Mouse (Mus musculus): ENCODE results near the gene Rpusd3. TPM values are rescaled to one million over a fixed set of nuclear protein-coding genes. Genes with fewer than 3 reads are reported as not detected.

Gene Rpusd3
- 8.7 TPM for polyA plus RNA-seq (2014; fragmentation: Illumina TruSeq; extraction: RNeasy Lipid Tissue Mini Kit (QIAGEN cat#74804); ENCODE audit: low read depth, low replicate concordance)

DNA sequence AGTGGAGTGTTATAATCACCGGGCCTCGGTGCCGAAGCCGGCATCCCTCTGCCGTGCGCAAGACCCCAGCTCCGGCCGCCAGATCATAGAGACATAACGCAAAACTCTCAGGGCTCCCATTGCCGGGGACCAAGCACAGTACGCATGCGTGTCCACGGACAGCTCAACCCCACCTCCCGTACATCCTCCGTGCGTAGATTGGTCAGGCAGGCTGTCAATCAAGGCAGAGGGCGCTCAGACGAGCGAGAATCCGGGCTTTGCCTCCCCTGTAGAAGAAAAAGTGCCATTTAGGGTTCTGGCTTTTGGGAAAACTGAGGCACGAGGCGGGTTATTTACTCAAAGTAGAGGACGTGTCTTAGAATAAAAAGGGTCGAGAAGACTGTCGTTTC, at the start of gene Rpusd3:
Gene Rpusd3 (minus strand): TSS at position 142 of the 389 bp plus-strand sequence.

GRCm38 (mm10) chr6:113457952-113458534, 38.9 kb upstream of the Rpusd3 start, which contains the start of gene Il17re:
TSS of gene Il17re (plus strand) at chr6:113458484.

DNA sequence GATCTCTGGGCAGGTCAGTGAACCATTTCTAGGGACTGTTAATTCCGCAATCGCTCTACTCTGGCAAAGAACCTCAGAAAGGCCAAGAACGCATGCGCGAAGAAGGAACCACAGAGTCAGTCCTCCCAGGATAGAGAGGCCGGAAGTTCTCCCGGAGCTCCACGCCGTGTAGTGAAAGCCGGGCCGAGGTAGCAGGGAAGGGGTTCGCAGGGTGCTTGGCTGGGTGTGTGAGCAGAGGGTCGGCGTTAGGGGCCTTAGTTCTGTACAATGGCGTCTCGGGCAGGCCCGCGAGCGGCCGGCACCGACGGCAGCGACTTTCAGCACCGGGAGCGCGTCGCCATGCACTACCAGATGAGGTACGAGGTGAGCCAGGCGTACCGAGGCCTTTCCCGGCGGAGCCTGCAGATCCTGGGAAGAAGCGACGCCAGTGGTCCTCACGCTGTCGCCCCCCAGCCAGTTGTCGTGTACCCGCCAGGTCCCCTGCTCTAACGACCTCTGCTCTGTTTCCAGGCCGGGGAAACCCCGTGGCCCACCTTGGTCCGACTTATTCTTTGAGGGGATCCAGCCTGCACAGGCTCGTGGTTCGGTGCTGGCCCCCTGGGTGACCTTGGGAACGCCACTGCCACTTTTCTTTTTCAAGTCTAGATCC, 23.4 kb upstream of the Rpusd3 start, which contains the start of gene Jagn1:
Gene Jagn1 (plus strand): TSS at position 128 of the 649 bp plus-strand sequence.

GRCm38 (mm10) chr6:113435664-113436205, 16.6 kb upstream of the Rpusd3 start, which contains the start of gene Cidec:
TSS of gene Cidec (minus strand) at chr6:113435760.

GRCm38 (mm10) chr6:113388960-113389359, 30.2 kb downstream of the Rpusd3 start, which contains the start of gene Ttll3:
TSS of gene Ttll3 (plus strand) at chr6:113389260.

GRCm38 (mm10) chr6:113377496-113378385, 41.4 kb downstream of the Rpusd3 start, which contains the start of the genes Tada3 and Arpc4:
TSS of gene Tada3 (minus strand) at chr6:113377883.
TSS of gene Arpc4 (plus strand) at chr6:113378115.

Other genes starting within 250 kb of the Rpusd3 start
- gene Lhfpl4, start 224.0 kb downstream of the Rpusd3 start, polyA plus RNA-seq (2014; fragmentation: Illumina TruSeq; extraction: RNeasy Lipid Tissue Mini Kit (QIAGEN cat#74804); ENCODE audit: low read depth, low replicate concordance), result 0.34 TPM
- gene Mtmr14, start 181.5 kb downstream of the Rpusd3 start, polyA plus RNA-seq (2014; fragmentation: Illumina TruSeq; extraction: RNeasy Lipid Tissue Mini Kit (QIAGEN cat#74804); ENCODE audit: low read depth, low replicate concordance), result 16.7 TPM
- not detected for gene Cpne9, start 137.0 kb downstream of the Rpusd3 start, polyA plus RNA-seq (2014; fragmentation: Illumina TruSeq; extraction: RNeasy Lipid Tissue Mini Kit (QIAGEN cat#74804); ENCODE audit: low read depth, low replicate concordance)
- 11.4 TPM for gene Brpf1, start 112.2 kb downstream of the Rpusd3 start, polyA plus RNA-seq (2014; fragmentation: Illumina TruSeq; extraction: RNeasy Lipid Tissue Mini Kit (QIAGEN cat#74804); ENCODE audit: low read depth, low replicate concordance)
- 6.3 TPM for gene Ogg1, start 92.4 kb downstream of the Rpusd3 start, polyA plus RNA-seq (2014; fragmentation: Illumina TruSeq; extraction: RNeasy Lipid Tissue Mini Kit (QIAGEN cat#74804); ENCODE audit: low read depth, low replicate concordance)
- 81.4 TPM for gene Camk1, start 75.4 kb downstream of the Rpusd3 start, polyA plus RNA-seq (2014; fragmentation: Illumina TruSeq; extraction: RNeasy Lipid Tissue Mini Kit (QIAGEN cat#74804); ENCODE audit: low read depth, low replicate concordance)
- 20.5 TPM for gene Tada3, start 41.5 kb downstream of the Rpusd3 start, polyA plus RNA-seq (2014; fragmentation: Illumina TruSeq; extraction: RNeasy Lipid Tissue Mini Kit (QIAGEN cat#74804); ENCODE audit: low read depth, low replicate concordance)
- 57.4 TPM for gene Arpc4, start 41.2 kb downstream of the Rpusd3 start, polyA plus RNA-seq (2014; fragmentation: Illumina TruSeq; extraction: RNeasy Lipid Tissue Mini Kit (QIAGEN cat#74804); ENCODE audit: low read depth, low replicate concordance)
- gene Ttll3, start 30.1 kb downstream of the Rpusd3 start, polyA plus RNA-seq (2014; fragmentation: Illumina TruSeq; extraction: RNeasy Lipid Tissue Mini Kit (QIAGEN cat#74804); ENCODE audit: low read depth, low replicate concordance), result 2.0 TPM
- gene Cidec, start 16.4 kb upstream of the Rpusd3 start, polyA plus RNA-seq (2014; fragmentation: Illumina TruSeq; extraction: RNeasy Lipid Tissue Mini Kit (QIAGEN cat#74804); ENCODE audit: low read depth, low replicate concordance), result 18.2 TPM
- gene Jagn1, start 23.2 kb upstream of the Rpusd3 start, polyA plus RNA-seq (2014; fragmentation: Illumina TruSeq; extraction: RNeasy Lipid Tissue Mini Kit (QIAGEN cat#74804); ENCODE audit: low read depth, low replicate concordance), result 31.3 TPM
- 1.0 TPM for gene Il17re, start 39.1 kb upstream of the Rpusd3 start, polyA plus RNA-seq (2014; fragmentation: Illumina TruSeq; extraction: RNeasy Lipid Tissue Mini Kit (QIAGEN cat#74804); ENCODE audit: low read depth, low replicate concordance)
- gene Il17rc, start 52.1 kb upstream of the Rpusd3 start, polyA plus RNA-seq (2014; fragmentation: Illumina TruSeq; extraction: RNeasy Lipid Tissue Mini Kit (QIAGEN cat#74804); ENCODE audit: low read depth, low replicate concordance), result 9.2 TPM
- gene Creld1, start 64.0 kb upstream of the Rpusd3 start, polyA plus RNA-seq (2014; fragmentation: Illumina TruSeq; extraction: RNeasy Lipid Tissue Mini Kit (QIAGEN cat#74804); ENCODE audit: low read depth, low replicate concordance), result 37.7 TPM
- gene Prrt3, start 82.6 kb upstream of the Rpusd3 start, polyA plus RNA-seq (2014; fragmentation: Illumina TruSeq; extraction: RNeasy Lipid Tissue Mini Kit (QIAGEN cat#74804); ENCODE audit: low read depth, low replicate concordance), result not detected
- 70.3 TPM for gene Emc3, start 112.3 kb upstream of the Rpusd3 start, polyA plus RNA-seq (2014; fragmentation: Illumina TruSeq; extraction: RNeasy Lipid Tissue Mini Kit (QIAGEN cat#74804); ENCODE audit: low read depth, low replicate concordance)
- 0.08 TPM for gene Fancd2, start 112.3 kb upstream of the Rpusd3 start, polyA plus RNA-seq (2014; fragmentation: Illumina TruSeq; extraction: RNeasy Lipid Tissue Mini Kit (QIAGEN cat#74804); ENCODE audit: low read depth, low replicate concordance)
- not detected for gene Fancd2os, start 181.4 kb upstream of the Rpusd3 start, polyA plus RNA-seq (2014; fragmentation: Illumina TruSeq; extraction: RNeasy Lipid Tissue Mini Kit (QIAGEN cat#74804); ENCODE audit: low read depth, low replicate concordance)
- 102 TPM for gene Brk1, start 185.4 kb upstream of the Rpusd3 start, polyA plus RNA-seq (2014; fragmentation: Illumina TruSeq; extraction: RNeasy Lipid Tissue Mini Kit (QIAGEN cat#74804); ENCODE audit: low read depth, low replicate concordance)
- 9.6 TPM for gene Vhl, start 204.6 kb upstream of the Rpusd3 start, polyA plus RNA-seq (2014; fragmentation: Illumina TruSeq; extraction: RNeasy Lipid Tissue Mini Kit (QIAGEN cat#74804); ENCODE audit: low read depth, low replicate concordance)
- 9.3 TPM for gene Irak2, start 219.1 kb upstream of the Rpusd3 start, polyA plus RNA-seq (2014; fragmentation: Illumina TruSeq; extraction: RNeasy Lipid Tissue Mini Kit (QIAGEN cat#74804); ENCODE audit: low read depth, low replicate concordance)

All from heart, adult 10 weeks (tissue).